Mouse (Mus musculus) left cerebral cortex, adult 11 months (tissue): Measurements from ENCODE around the gene Plac8.

ENCODE experiments used
- DNase-seq: peaks from one replicate; pipeline ENCODE4 v3.0.0; 2022; ENCODE audit warnings: low spot score

Plac8 gene

GRCm38 (mm10) chr5:100535826-100536225, 36.2 kb downstream of the Plac8 start:
- no peak for DNase-seq

DNA sequence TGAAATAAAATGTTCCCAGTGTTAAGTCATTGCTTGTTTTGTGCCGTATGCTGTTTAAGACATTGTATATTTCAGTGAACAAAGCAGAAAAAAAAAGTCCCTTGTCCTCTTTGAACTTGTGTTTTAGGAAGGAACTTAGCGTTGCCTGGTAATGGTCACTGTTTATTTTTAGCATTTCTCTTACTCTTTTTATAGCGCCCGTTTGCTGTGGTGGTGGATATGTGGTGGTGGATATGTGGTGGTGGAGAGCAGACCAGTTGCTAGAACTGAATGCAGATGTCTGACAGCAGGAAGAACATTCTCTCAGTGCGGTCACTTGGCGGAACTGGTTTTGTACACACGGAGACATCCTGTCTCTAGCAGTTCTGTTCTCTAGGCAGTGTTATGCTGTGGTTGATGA, 45.9 kb downstream of the Plac8 start:
- DNase-seq, result peak; percentile 5

- DNase-seq, result no peak
Observed at GRCm38 (mm10) chr5:100525620-100526019, 46.4 kb downstream of the Plac8 start.

DNA sequence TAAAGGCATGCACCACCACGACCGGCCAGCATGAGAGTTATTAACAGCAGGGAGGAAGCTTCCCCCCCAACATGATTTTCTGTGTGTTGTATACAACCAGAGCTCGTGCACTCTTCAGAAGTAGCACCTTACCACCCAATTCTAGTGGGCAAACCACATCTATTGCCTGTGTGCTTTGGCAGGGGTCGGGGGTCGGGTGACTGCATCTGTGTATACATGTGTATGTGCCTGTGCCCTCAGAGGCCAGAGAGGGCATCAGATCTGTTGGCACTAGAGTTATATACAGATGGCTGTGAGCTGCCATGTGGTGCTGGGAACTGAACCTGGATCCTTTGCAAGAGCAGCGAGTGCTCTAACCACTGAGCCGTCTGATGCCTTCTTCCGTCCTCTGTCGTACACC, 47.1 kb downstream of the Plac8 start:
- no peak for DNase-seq

- no peak for DNase-seq
Observed at GRCm38 (mm10) chr5:100523331-100523730, 48.7 kb downstream of the Plac8 start.

DNA sequence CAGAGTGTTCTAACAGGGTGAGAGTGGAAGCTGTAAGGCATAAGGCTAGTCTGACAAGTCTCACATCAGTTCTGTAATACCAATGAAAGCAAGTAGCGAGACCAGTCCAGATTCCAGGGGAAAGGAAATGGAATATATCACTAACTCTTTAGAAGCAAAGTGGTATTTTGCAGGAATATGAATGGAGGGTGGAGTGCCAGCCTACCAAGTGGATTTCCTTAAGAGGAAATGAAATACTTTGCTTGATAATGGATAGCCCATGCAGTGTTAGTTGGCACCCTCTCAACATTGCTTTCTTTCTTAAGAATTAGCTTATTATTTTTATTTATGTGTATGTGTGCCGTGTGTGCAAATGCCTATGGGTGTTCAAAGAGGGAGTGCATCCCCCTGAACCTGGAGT, 51.8 kb downstream of the Plac8 start:
- DNase-seq, result no peak

DNA sequence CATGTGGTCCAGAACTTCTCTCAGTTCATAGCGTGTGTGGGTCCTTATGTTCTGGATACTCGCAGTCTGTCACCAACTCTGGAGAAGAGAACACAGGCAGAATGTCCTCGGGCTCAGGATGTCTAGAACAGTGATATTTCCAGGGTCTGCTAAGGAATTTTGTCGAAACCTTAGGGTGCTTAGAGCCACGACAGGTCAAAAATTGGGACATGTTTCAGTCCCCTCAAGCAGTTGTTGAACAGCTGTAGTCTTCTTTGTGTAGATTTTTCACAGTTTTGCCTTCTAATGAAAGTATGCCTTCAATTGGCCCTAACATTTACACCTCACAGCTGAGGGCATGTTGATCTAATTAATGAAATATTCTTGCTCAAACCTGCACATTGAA, 53.0 kb downstream of the Plac8 start:
- no peak for DNase-seq

- DNase-seq, result peak; percentile 96
Observed at GRCm38 (mm10) chr5:100518049-100519026, 53.7 kb downstream of the Plac8 start, which contains the start of gene Cops4. Cops4 (plus strand) TSS chr5:100518309.

DNA sequence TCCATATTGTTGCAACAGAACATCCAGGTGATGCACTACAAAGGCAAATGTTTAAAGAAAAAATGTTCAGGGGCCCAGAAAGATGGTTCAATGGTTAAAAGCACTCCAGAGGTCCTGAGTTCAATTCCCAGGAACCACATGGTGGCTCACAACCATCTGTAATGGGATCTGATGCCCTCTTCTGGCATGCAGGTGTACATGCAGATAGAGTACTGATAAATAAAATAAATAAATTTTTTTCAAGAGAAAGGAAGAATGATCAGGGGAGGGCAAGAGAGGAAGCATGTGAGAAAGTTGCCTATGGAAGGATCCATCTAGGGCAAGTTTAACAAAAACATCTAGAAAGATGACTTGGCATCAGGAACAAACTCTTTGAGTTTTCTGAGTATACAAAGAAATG, 59.5 kb downstream of the Plac8 start:
- no peak for DNase-seq

DNA sequence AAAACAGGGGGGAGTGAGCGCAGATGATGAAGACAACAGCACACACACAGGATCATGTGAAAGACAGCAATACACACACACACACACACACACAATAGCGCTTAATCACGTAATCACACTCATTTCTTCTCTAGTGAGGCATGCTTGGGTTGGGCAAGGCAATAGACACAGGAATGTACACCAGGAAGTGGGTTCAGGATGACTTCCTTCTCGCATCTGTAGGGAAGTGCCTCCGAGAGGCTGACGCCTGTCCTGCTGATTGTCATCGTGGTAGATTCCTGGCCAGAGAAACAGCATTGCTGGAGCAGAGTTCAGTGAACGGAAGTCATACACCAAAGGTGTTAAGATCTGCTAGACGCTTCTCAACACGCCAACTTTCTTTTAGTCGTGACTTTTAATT, 62.8 kb downstream of the Plac8 start:
- no peak for DNase-seq
